Mouse (Mus musculus) testis, adult 2 months (tissue): ENCODE data around the gene Cbl.

ENCODE experiments used
- CTCF ChIP-seq: fragments of 200-500 bp; IDR thresholded peaks from 2 replicates; pipeline ENCODE4 v1.5.1; 2012; ENCODE audit warnings: low read depth, mild to moderate bottlenecking, inconsistent platforms, low read length, moderate library complexity; ENCODE audit not compliant: control insufficient read depth, insufficient read depth, insufficient replicate concordance
- POLR2A ChIP-seq: fragments of 200-500 bp; IDR thresholded peaks from 2 replicates; pipeline ENCODE4 v1.6.1; 2012; ENCODE audit warnings: low read depth, mild to moderate bottlenecking, inconsistent platforms, low read length, moderate library complexity; ENCODE audit not compliant: control insufficient read depth

DNA sequence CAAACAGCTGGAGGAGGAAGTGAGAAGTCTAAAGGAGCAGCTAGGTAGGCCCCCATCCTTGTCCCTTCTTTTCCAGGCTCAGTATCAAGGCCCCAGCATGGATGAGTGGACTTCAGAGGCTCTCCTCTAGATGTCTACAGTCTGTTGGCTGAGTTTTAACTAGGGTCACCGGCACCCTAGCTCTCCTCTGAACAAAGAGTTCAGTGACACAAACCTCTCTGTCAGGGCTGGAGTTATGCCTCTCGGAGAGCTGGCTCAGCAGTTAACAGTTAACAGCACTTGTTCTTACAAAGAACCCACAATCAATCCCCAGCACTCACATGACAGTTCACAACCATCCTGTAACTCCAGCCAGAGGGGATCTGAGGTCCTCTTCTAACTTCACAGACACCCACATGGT, 9.8 kb upstream of the Cbl start:
- TF ChIP-seq POLR2A, result no peak
- no peak for TF ChIP-seq CTCF
